Mouse (Mus musculus) gastrocnemius, postnatal 25 days (tissue): ENCODE measurements around the gene Arhgap15. TPM values are rescaled to one million over a fixed set of nuclear protein-coding genes. Genes with fewer than 3 reads are reported as not detected.

Experiments used
- DNase-seq: peaks from one replicate; pipeline ENCODE4 v3.0.0; 2022
- total RNA-seq, 2 experiments: library from RNA; stranded (reverse); gene quantifications; 1 replicate in 1 of 2; 2 replicates in 1 of 2; pipeline ENCODE4 v1.2.3; 2021

The Arhgap15 gene
- total RNA-seq, 2 experiments from 2014 or later: 0.51 to 1.1 TPM

DNA sequence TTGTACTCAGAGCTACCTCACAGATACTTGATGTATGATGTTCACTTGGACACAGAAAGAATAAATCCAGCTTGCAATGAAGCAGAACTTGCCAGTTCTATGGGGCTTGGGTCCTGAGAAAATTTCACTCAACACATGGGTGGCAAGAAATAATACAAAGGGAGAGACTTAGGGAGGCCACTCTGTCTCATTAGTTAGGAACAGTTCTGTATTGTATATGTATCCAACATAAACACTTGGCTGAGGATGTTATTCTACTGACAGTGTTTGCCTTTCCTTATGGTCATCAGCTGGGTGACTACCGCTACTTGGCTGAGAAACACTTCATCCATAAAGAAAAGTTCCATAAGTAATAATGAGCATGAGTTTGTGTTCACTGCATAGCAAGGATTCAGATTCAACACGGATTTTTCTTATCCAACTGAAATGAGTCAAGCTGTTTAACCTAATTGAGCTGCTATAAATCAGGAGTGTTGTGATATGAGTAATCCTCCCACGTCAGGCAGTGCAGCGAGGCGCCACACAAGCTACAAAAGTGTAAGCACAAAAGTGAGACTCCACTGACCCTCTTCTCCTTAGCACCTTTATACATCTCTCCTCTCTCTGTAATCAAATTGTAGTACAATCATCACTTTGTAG lies 607.7 kb downstream of the Arhgap15 start:
- no peak for DNase-seq

GRCm38 (mm10) chr2:44356887-44357251 lies 608.2 kb downstream of the Arhgap15 start:
- DNase-seq: no peak

DNA sequence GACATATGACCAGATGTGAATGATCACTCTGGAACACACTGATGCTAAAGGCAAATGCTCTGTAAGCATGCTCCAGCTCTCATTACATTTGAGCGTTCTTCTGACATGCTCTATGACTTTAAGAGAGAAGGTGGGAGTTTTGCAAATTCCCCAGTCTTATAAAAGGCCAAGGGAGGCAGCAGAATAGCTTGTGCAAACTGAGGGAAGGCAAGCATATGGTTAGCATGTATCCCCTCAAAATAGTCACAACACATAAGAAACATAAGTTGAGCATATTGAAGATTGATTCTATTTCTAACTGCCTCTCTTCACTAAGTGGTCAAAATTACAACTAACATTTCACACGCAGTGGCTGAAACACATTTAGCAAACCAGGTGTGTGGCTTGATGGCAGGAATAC lies 631.6 kb downstream of the Arhgap15 start:
- no peak for DNase-seq

GRCm38 (mm10) chr2:44384541-44384940 lies 635.9 kb downstream of the Arhgap15 start:
- no peak for DNase-seq

DNA sequence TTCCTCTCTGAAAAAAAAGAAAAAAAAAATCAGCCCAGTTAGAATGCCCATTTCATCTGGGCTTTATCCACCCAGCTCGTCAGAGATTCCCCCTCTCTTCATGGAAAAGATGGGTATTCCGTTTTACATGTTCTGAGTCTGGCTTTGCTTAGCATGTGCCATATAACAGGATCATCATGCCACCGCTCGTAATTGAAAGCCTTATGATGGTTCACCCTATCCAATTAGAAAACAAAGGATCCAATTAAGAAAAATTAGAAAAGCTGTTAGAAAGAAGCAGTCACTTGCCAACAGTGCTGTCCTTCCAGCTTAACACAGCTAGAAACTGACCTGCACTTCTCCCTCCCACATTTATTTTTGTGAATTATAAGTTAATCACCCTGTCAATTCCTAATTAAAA lies 640.9 kb downstream of the Arhgap15 start:
- no peak for DNase-seq

DNA sequence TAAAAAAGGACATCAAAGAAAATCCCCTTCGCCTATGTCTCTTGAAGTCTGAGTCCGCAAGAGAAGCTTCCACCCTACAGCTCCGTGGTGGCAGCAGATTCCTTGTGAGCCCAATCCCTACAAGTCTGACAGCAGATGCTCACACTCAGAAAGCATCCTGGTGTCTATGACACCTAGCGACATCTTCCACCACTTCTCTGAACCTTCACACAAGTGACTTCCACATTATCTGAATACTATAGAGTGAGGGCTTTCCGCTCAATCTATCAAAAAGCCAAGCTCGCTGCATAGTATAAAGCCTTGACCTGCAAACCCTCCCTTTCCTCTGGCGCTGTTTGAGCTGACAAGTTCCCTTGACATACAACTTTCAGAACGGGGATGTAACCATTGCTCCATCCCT lies 645.2 kb downstream of the Arhgap15 start:
- no peak for DNase-seq

- DNase-seq: no peak
Observed at GRCm38 (mm10) chr2:44394956-44395501, 646.4 kb downstream of the Arhgap15 start.

GRCm38 (mm10) chr2:44395577-44395976 lies 647.0 kb downstream of the Arhgap15 start:
- DNase-seq: no peak

GRCm38 (mm10) chr2:44397209-44397608 lies 648.6 kb downstream of the Arhgap15 start:
- no peak for DNase-seq

DNA sequence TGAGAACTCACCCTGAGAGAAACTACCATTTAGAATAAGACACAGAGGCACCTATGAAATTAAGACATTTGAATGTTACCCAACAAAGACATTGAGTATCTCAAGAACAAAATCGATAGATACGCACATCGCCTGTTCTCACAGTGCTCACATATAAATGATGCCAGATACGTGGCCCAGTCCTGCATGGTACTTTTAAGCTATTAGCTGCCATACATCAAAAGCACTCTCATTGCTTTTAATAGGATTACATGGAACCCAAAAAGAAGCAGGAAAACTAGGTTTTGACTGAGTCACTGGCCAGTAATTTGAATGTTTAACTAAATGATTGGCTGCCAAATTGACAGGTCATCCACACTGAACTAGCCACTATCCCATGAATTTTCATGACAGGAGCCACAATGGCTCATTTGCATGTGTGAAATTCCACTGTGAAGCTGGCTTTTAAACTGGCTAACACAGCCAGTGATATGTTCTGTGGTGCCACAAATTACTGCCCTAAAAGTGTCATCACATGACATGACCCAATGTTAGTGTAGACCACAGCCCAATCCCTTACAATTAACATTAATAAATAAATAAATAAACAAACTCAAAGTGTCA lies 649.2 kb downstream of the Arhgap15 start:
- no peak for DNase-seq

DNA sequence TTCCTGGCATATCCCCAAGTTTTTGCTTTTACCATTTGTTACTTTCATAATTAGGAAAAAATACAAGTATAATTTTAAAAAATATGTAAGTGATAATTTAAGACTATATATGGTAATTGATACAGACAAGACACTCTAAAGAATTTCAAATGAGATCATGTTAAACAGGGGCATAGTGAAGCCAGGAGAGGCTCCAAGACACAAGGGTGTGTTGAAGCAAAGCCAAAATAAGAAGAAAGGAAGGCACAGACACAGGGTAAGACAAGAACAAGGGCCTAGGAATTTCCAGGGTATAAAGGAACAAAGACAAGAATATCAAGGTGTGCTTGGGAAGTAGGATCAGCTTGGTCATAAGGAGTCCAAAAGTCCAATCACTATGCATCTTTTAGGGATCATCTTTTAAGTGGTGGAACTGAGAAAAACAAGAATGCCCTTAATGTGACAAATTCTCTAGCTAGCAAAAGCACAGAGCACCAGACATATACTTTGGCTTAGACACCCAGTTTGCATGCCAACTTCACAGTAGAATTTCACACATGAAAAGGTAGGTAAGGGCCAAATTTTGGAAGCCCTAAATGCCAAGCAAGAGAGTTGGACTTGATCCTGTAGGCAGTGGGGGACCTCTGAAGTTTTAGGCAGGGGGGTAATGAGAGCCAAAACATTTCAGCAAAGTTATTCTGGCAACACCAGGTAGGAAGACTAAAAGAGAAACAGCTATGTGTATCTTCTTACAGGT lies 650.7 kb downstream of the Arhgap15 start:
- DNase-seq: no peak

DNA sequence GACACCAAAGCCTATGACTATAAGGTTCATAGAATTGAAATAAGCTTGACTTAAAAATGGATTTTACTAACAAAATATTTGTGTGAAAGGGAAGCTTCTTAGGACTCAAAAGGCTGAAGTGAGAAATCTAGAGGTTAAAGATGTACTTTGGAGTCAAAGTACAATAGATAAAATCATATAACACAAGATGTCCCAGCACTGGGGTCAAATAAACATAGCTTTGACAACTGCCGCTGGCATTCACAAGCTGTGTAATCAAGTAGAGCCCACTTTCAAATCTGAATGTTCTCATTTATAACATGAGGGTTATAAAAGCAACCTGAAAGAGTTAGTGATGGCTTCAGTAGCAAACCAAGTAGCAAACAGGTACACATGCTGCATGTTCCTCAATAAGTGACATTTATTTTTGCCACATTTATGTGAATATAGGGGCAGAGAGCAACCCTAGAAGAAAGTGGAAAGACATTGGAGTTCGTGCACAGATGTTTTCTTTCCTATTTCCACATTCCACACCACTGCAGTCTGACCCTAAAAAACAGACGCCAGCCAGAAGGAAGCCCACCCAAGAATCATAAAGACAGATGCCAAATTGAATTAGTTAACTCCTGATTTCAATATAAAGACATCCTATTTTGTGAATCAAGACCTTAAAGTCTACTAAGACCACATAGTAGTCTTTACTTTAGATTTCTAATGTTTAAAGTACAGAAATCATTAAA lies 653.2 kb downstream of the Arhgap15 start:
- no peak for DNase-seq

DNA sequence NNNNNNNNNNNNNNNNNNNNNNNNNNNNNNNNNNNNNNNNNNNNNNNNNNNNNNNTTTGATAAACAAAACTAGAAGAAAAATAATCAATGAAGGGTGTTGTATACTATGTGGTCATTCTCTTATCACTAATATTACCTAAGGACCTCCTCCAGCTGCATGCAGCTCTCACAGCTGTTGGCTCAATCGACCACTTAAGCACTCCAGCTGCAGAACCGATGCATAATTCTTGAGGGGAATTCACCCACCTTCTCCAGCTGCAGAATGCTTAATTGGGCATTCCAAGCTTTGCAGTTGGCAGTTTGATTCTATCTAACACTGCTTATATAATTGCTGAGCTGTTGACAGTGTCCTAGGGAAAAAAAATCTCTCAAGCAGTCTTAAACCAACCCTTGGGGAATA lies 663.0 kb downstream of the Arhgap15 start:
- DNase-seq: no peak

DNA sequence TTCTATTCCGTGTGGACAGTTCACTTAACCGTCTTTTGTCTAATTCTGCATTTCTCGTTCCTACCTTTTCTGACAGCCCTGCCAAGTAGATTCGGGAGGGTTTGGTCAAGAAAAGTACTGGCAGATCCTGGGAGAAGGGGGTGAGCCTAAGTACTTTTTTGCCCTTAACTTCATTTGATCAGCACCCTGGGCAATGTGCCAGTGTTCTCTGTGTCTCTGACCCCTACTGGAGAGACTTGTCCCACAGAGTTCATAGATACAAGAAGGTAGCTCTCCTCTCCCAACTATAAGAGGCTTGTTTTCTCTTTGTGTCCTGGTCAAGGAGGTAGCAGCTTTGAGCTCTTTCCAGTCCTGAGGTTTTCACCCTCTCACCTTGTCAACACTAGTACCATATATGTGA lies 667.7 kb downstream of the Arhgap15 start:
- no peak for DNase-seq

DNA sequence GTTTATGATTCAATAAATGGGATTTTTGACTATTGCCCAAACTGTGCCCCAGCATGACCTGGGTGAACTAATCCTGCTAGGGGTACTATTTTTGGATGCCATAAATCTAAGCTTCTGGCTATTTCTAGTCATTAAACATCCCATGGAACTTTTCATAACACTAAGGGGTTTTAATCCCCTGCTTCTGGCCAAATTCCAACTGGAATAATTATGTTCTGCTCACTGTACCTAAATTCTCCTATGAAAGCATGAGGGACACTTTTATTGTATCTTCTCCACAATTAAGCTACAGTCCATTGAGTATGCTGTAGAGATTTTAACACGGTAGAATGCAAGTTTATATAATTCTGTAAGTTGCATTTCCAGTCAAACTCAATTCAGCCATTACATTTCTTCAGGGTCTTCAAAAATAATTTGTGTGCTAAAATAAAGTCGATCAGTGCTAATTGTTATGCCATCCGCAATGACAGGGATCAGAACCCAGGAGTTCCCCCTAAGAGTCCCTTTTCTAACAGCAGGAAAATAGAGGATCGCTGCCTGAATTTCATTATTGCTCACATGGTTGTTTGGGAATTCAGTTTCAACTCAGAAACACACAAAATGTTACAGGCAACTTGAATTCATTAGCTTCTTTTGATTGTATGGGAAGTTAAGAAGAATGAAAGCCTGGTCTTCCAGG lies 671.1 kb downstream of the Arhgap15 start:
- no peak for DNase-seq

DNA sequence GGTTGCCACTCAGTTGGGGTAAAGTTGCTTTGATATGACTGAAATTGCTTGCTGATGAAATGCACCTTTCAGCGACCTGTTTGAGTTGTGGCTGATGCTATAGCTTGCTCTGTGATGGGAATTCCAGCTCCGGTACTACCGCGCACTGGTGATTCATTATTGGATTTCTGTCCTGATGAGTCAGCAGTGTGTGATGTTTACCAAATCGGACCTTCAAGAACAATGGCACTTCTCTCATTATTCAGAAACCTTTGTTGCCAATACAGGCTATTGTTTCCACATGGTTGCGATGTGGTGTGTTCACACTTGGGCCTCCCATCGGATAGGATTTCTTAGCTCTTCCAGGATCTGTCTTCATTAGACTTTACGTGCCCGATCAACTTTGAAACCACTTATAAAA lies 681.9 kb downstream of the Arhgap15 start:
- no peak for DNase-seq

GRCm38 (mm10) chr2:44436652-44437051 lies 688.0 kb downstream of the Arhgap15 start:
- DNase-seq: no peak

DNA sequence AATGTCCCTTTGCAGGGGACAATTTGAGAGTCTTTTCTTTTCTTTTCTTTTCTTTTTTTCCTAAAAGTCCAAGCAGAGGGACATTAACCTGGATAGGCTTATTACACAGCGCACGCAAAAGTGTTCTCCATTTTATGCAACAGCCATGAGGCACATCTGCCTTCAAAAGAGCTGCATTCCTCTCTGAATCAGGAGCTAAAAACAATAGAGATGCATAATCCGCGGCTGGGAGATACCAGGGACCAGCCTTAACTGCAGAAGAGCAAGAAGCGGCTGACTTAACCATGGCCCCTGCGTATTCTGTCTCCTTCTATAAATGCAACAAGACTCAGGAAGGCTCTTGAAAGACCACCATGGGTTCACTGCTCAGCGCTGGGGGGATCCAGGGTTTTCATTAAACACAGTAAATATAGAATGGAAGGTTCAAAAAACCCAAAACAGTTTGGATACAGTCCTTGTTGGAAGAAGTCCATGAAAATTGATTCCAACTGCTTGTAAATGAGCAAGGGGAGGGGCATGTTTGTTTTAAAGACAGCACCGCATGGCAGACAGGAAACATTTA lies 689.0 kb downstream of the Arhgap15 start:
- DNase-seq: no peak

GRCm38 (mm10) chr2:44438070-44438469 lies 689.4 kb downstream of the Arhgap15 start:
- DNase-seq: no peak

DNA sequence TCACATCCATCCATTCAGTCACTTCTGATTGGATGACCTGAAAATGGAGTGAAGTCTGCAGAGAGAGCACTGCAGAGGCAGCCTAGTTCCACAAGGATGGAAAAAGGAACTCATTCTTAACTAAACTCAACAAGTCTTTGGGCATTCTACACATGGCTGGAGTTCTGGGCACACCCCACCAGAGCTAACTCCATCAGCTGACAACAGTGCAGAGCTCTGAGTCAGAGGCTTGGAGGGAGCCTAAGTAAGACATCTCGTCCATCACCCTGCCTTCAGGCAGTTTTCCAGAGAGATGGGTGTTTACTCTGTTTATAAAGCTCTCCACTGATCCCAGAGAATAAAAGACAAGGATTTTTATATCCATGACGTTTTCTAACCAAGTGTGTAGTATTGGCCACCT lies 696.3 kb downstream of the Arhgap15 start:
- DNase-seq: no peak
